Mouse (Mus musculus): ENCODE data around the gene Btnl9. TPM values are rescaled to one million over a fixed set of nuclear protein-coding genes. Genes with fewer than 3 reads are reported as not detected.

Gene Btnl9
- 2.4 TPM in 2 replicates for polyA plus RNA-seq (2014; fragmentation: Nextera tagmentation; extraction: Ambion mirVana)

DNA sequence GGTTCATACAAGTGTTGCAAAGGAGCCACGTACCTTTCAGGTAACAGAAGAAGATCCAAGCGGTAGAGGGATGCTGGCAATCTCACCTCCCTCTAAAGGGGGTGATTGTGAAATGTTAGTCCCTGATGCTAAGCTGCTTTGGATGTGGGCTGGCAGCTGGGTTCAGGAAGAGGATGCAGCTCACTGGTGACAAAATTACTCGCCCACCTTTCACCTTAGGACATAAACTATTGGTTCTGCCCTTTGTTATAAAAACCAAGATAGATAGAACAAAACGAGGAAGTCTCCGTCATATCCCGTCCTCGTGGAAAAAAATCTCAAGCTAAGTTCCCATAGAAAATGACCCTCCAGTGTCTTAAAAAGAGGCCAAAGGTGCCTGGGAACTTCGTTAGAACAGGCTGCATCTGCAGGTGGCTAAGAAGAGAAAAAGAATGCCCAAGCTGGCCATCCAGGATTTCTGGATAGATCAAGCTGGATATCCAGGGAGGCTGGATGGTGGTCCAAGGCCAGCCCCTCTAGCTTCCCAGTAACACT, at the start of gene Btnl9:
TSS of gene Btnl9 (minus strand) at position 205 of the 534 bp plus-strand sequence.
- WGBS = 70% methylated on average over 8 of the region's 8 CpGs

GRCm38 (mm10) chr11:49235459-49236207, 48.7 kb upstream of the Btnl9 start:
- WGBS = 69% methylated on average over 3 of the region's 3 CpGs
- H3K36me3 ChIP-seq (ENCODE audit: control insufficient read depth, insufficient read depth, low read length) = no peaks in the 10 kb centered on the region

More for the DNA sequence above, at the start of gene Btnl9:
- H3K36me3 ChIP-seq (ENCODE audit: control insufficient read depth, insufficient read depth, low read length) = no peaks in the 10 kb centered on the region
- H3K4me2 ChIP-seq (replicated peaks; ENCODE audit: low read depth, low read length) = no peak within 1 kb of the TSS
- H3K4me3 ChIP-seq (ENCODE audit: low read depth, low read length) = no peak within 1 kb of the TSS
- no peaks in the 10 kb centered on the region for H3K4me1 ChIP-seq (ENCODE audit: control insufficient read depth, insufficient read depth, low read length)
- H3K27ac ChIP-seq (ENCODE audit: low read length) = no peak within 1 kb of the TSS
- no peak within 1 kb of the TSS for H3K9ac ChIP-seq (replicated peaks; ENCODE audit: low read depth, low read length)
- H3K27me3 ChIP-seq (ENCODE audit: control insufficient read depth, insufficient read depth, low read length) = no peaks in the 10 kb centered on the region
- H3K9me3 ChIP-seq (ENCODE audit: control insufficient read depth, low read depth, low read length) = no peaks in the 10 kb centered on the region
- no peak for ATAC-seq (ENCODE audit: insufficient number of reproducible peaks, insufficient read depth, low FRiP score, low read depth)

GRCm38 (mm10) chr11:49232781-49233180, 45.8 kb upstream of the Btnl9 start:
- no peaks in the 10 kb centered on the region for H3K27me3 ChIP-seq (ENCODE audit: control insufficient read depth, insufficient read depth, low read length)
- no peak overlapping the region for H3K9ac ChIP-seq (replicated peaks; ENCODE audit: low read depth, low read length)
- H3K4me1 ChIP-seq (ENCODE audit: control insufficient read depth, insufficient read depth, low read length) = no peaks in the 10 kb centered on the region
- WGBS = 64% methylated on average over 3 of the region's 3 CpGs
- no peak for ATAC-seq (ENCODE audit: insufficient number of reproducible peaks, insufficient read depth, low FRiP score, low read depth)
- no peak overlapping the region for H3K27ac ChIP-seq (ENCODE audit: low read length)
- no peaks in the 10 kb centered on the region for H3K9me3 ChIP-seq (ENCODE audit: control insufficient read depth, low read depth, low read length)
- H3K4me3 ChIP-seq (ENCODE audit: low read depth, low read length) = no peak overlapping the region
- H3K4me2 ChIP-seq (replicated peaks; ENCODE audit: low read depth, low read length) = no peak overlapping the region
- no peaks in the 10 kb centered on the region for H3K36me3 ChIP-seq (ENCODE audit: control insufficient read depth, insufficient read depth, low read length)

More at GRCm38 (mm10) chr11:49235459-49236207, 48.7 kb upstream of the Btnl9 start:
- no peak for ATAC-seq (ENCODE audit: insufficient number of reproducible peaks, insufficient read depth, low FRiP score, low read depth)
- Histone ChIP-seq H3K4me2 (replicated peaks; ENCODE audit: low read depth, low read length) (no peak overlapping the region), H3K27ac (ENCODE audit: low read length) (no peak overlapping the region), H3K27me3 (ENCODE audit: control insufficient read depth, insufficient read depth, low read length) (no peaks in the 10 kb centered on the region), H3K4me3 (ENCODE audit: low read depth, low read length) (no peak overlapping the region), H3K9ac (replicated peaks; ENCODE audit: low read depth, low read length) (no peak overlapping the region), H3K4me1 (ENCODE audit: control insufficient read depth, insufficient read depth, low read length) (no peaks in the 10 kb centered on the region), H3K9me3 (ENCODE audit: control insufficient read depth, low read depth, low read length) (no peaks in the 10 kb centered on the region)

GRCm38 (mm10) chr11:49224455-49224854, 37.5 kb upstream of the Btnl9 start:
- Histone ChIP-seq H3K9me3 (ENCODE audit: control insufficient read depth, low read depth, low read length) (no peaks in the 10 kb centered on the region), H3K27me3 (ENCODE audit: control insufficient read depth, insufficient read depth, low read length) (no peaks in the 10 kb centered on the region), H3K4me3 (ENCODE audit: low read depth, low read length) (no peak overlapping the region), H3K36me3 (ENCODE audit: control insufficient read depth, insufficient read depth, low read length) (no peaks in the 10 kb centered on the region), H3K4me2 (replicated peaks; ENCODE audit: low read depth, low read length) (no peak overlapping the region), H3K27ac (ENCODE audit: low read length) (no peak overlapping the region), H3K4me1 (ENCODE audit: control insufficient read depth, insufficient read depth, low read length) (no peaks in the 10 kb centered on the region), H3K9ac (replicated peaks; ENCODE audit: low read depth, low read length) (no peak overlapping the region)
- WGBS = 61% methylated on average over 1 of the region's 1 CpGs
- ATAC-seq (ENCODE audit: insufficient number of reproducible peaks, insufficient read depth, low FRiP score, low read depth) = no peak

GRCm38 (mm10) chr11:49219271-49219670, 32.3 kb upstream of the Btnl9 start:
- Histone ChIP-seq H3K9ac (replicated peaks; ENCODE audit: low read depth, low read length) (no peak overlapping the region), H3K27ac (ENCODE audit: low read length) (no peak overlapping the region), H3K4me2 (replicated peaks; ENCODE audit: low read depth, low read length) (no peak overlapping the region), H3K36me3 (ENCODE audit: control insufficient read depth, insufficient read depth, low read length) (peaks cover 31% of the 10 kb centered on the region), H3K4me1 (ENCODE audit: control insufficient read depth, insufficient read depth, low read length) (no peaks in the 10 kb centered on the region), H3K27me3 (ENCODE audit: control insufficient read depth, insufficient read depth, low read length) (no peaks in the 10 kb centered on the region), H3K9me3 (ENCODE audit: control insufficient read depth, low read depth, low read length) (no peaks in the 10 kb centered on the region), H3K4me3 (ENCODE audit: low read depth, low read length) (no peak overlapping the region)
- ATAC-seq (ENCODE audit: insufficient number of reproducible peaks, insufficient read depth, low FRiP score, low read depth) = no peak
- WGBS = 97% methylated on average over 2 of the region's 2 CpGs

GRCm38 (mm10) chr11:49213505-49213904, 26.5 kb upstream of the Btnl9 start:
- 92% methylated on average over 1 of the region's 1 CpGs for WGBS
- Histone ChIP-seq H3K27ac (ENCODE audit: low read length) (no peak overlapping the region), H3K9ac (replicated peaks; ENCODE audit: low read depth, low read length) (no peak overlapping the region), H3K4me3 (ENCODE audit: low read depth, low read length) (no peak overlapping the region), H3K4me1 (ENCODE audit: control insufficient read depth, insufficient read depth, low read length) (no peaks in the 10 kb centered on the region), H3K36me3 (ENCODE audit: control insufficient read depth, insufficient read depth, low read length) (peaks cover 37% of the 10 kb centered on the region), H3K4me2 (replicated peaks; ENCODE audit: low read depth, low read length) (no peak overlapping the region), H3K27me3 (ENCODE audit: control insufficient read depth, insufficient read depth, low read length) (no peaks in the 10 kb centered on the region), H3K9me3 (ENCODE audit: control insufficient read depth, low read depth, low read length) (no peaks in the 10 kb centered on the region)
- ATAC-seq (ENCODE audit: insufficient number of reproducible peaks, insufficient read depth, low FRiP score, low read depth) = no peak

DNA sequence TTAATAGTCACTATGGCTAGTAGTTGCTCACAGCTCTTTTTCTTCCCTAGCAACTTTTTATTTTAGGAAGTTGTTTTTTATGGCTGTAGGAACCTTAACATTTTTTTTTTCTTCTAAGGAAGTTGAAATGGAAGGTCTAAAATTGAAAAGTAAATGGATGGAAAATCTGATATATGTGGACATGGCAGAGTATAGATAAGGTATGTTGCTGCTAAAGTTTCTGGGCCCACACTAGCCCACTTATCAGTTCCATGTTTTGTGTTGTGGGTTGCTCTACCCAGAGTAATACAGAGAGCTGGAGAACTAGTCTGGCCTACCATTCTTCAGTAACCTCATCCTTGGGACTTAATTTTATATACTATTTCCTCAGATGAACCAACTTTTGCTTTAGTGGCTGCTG, 25.6 kb upstream of the Btnl9 start:
- ATAC-seq (ENCODE audit: insufficient number of reproducible peaks, insufficient read depth, low FRiP score, low read depth) = no peak
- Histone ChIP-seq H3K4me1 (ENCODE audit: control insufficient read depth, insufficient read depth, low read length) (no peaks in the 10 kb centered on the region), H3K27me3 (ENCODE audit: control insufficient read depth, insufficient read depth, low read length) (no peaks in the 10 kb centered on the region), H3K9me3 (ENCODE audit: control insufficient read depth, low read depth, low read length) (no peaks in the 10 kb centered on the region), H3K4me2 (replicated peaks; ENCODE audit: low read depth, low read length) (no peak overlapping the region), H3K27ac (ENCODE audit: low read length) (no peak overlapping the region), H3K9ac (replicated peaks; ENCODE audit: low read depth, low read length) (no peak overlapping the region), H3K4me3 (ENCODE audit: low read depth, low read length) (no peak overlapping the region), H3K36me3 (ENCODE audit: control insufficient read depth, insufficient read depth, low read length) (peaks cover 36% of the 10 kb centered on the region)

DNA sequence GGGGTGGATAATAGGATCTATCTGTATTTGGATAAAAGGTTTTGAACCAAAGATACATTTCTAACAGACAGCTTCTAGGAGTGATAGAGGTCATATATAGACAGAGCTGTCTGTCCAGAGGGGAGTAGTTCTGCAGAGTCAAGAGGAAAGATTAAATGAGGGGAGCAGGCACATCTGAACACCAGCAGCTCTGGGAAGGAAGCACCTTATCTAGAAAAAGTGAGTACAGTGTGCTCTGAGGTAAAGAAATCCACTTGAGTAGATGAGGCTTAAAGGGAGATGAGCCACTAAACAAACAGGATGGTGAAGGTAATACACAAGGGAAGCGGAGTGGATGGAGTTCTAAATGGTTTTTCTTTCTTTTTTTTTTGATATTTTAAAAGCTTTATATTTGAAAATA, 20.5 kb upstream of the Btnl9 start:
- no peak for ATAC-seq (ENCODE audit: insufficient number of reproducible peaks, insufficient read depth, low FRiP score, low read depth)
- H3K27ac ChIP-seq (ENCODE audit: low read length) = no peak overlapping the region
- H3K9ac ChIP-seq (replicated peaks; ENCODE audit: low read depth, low read length) = no peak overlapping the region
- H3K36me3 ChIP-seq (ENCODE audit: control insufficient read depth, insufficient read depth, low read length) = peaks cover 9% of the 10 kb centered on the region; the same call in 1 of the 2 replicates
- H3K4me2 ChIP-seq (replicated peaks; ENCODE audit: low read depth, low read length) = no peak overlapping the region
- no peaks in the 10 kb centered on the region for H3K9me3 ChIP-seq (ENCODE audit: control insufficient read depth, low read depth, low read length)
- H3K4me1 ChIP-seq (ENCODE audit: control insufficient read depth, insufficient read depth, low read length) = peaks cover 6% of the 10 kb centered on the region; the same call in 1 of the 2 replicates
- WGBS = 96% methylated on average over 1 of the region's 1 CpGs
- no peaks in the 10 kb centered on the region for H3K27me3 ChIP-seq (ENCODE audit: control insufficient read depth, insufficient read depth, low read length)
- H3K4me3 ChIP-seq (ENCODE audit: low read depth, low read length) = no peak overlapping the region

Measured in stomach, embryonic 14.5 days (tissue).